Mouse (Mus musculus) heart, embryonic 16.5 days (tissue): Measurements from ENCODE around the gene Tiam1. TPM values are rescaled to one million over a fixed set of nuclear protein-coding genes. Genes with fewer than 3 reads are reported as not detected.

Experiments used
- ATAC-seq: fragments of 200-750 bp; cut with Nextera tagmentation; replicated peaks from 2 replicates; pipeline ENCODE4 v1.8.0; 2017; ENCODE audit warnings: moderate number of reproducible peaks; ENCODE audit not compliant: insufficient read depth, low FRiP score; ENCODE audit errors: extremely low read depth
- H3K27ac ChIP-seq: fragments of 300-500 bp; sonication (generic); 2 replicates; pipeline ENCODE4 v1.5.1; 2014; ENCODE audit warnings: mild to moderate bottlenecking, low read length, control low read depth, moderate library complexity
- H3K27me3 ChIP-seq: fragments of 300-500 bp; sonication (generic); 2 replicates; pipeline ENCODE4 v1.6.1; 2014; ENCODE audit warnings: low read length, mixed read lengths; ENCODE audit not compliant: control insufficient read depth, insufficient read depth
- H3K36me3 ChIP-seq: fragments of 300-500 bp; sonication (generic); 2 replicates; pipeline ENCODE4 v1.6.1; 2014; ENCODE audit not compliant: control insufficient read depth, insufficient read depth
- H3K4me1 ChIP-seq: fragments of 300-500 bp; sonication (generic); 2 replicates; pipeline ENCODE4 v1.6.1; 2014; ENCODE audit warnings: low read length, mixed read lengths; ENCODE audit not compliant: control insufficient read depth, insufficient read depth
- H3K4me2 ChIP-seq: fragments of 300-500 bp; sonication (generic); 2 replicates; pipeline ENCODE4 v1.6.1; 2014; ENCODE audit warnings: low read depth, mild to moderate bottlenecking, control low read depth, low read length
- H3K4me3 ChIP-seq: fragments of 300-500 bp; sonication (generic); 2 replicates; pipeline ENCODE4 v1.5.1; 2014; ENCODE audit warnings: mild to moderate bottlenecking, control low read depth, low read length
- H3K9ac ChIP-seq: fragments of 300-500 bp; sonication (generic); 2 replicates; pipeline ENCODE4 v1.6.1; 2014; ENCODE audit warnings: low read length, control low read depth
- H3K9me3 ChIP-seq: fragments of 300-500 bp; sonication (generic); replicated peaks from 2 replicates; pipeline ENCODE4 v1.6.1; 2016; ENCODE audit warnings: low read length; ENCODE audit not compliant: control insufficient read depth
- WGBS: fragments of 180-500 bp; shearing (Covaris S2); extraction: QIAGEN DNeasy Blood & Tissue Kit; methylation state at CpG from one replicate; pipeline ENCODE4 v1.1.7; 2014; 5-methylcytosine and 5-hydroxymethylcytosine counted together
- polyA plus RNA-seq: library from polyadenylated mRNA; unstranded; fragments of >200 nt; fragmentation: Nextera tagmentation; extraction: Ambion mirVana; gene quantifications from 2 replicates; pipeline ENCODE4 v1.2.1, GENCODE M21; 2015

The Tiam1 gene
- polyA plus RNA-seq, 1 experiment from 2014 or later, result 9.4 TPM

- H3K4me3 ChIP-seq, result no peak overlapping the region
- H3K27ac ChIP-seq, result no peak overlapping the region
- ATAC-seq, result no peak
- no peak overlapping the region for H3K9ac ChIP-seq
- WGBS, result 82% methylated on average over 9 of the region's 9 CpGs
- 0 out of 2 replicates have a peak, but pooled peaks cover 2% of the 10 kb centered on the region for H3K4me1 ChIP-seq
- no peak overlapping the region for H3K4me2 ChIP-seq
- no peaks in the 10 kb centered on the region for H3K9me3 ChIP-seq
- no peaks in the 10 kb centered on the region for H3K27me3 ChIP-seq
- H3K36me3 ChIP-seq, result no peaks in the 10 kb centered on the region
Observed at GRCm38 (mm10) chr16:89907651-89908050, 235.9 kb downstream of the Tiam1 start.

- Histone ChIP-seq H3K4me3 (no peak overlapping the region), H3K4me2 (no peak overlapping the region), H3K27me3 (no peaks in the 10 kb centered on the region), H3K9ac (no peak overlapping the region), H3K4me1 (no peaks in the 10 kb centered on the region), H3K36me3 (no peaks in the 10 kb centered on the region), H3K27ac (no peak overlapping the region), H3K9me3 (no peaks in the 10 kb centered on the region)
- 86% methylated on average over 7 of the region's 7 CpGs for WGBS
- ATAC-seq, result no peak
Observed at GRCm38 (mm10) chr16:89906909-89907308, 236.7 kb downstream of the Tiam1 start.

- H3K27me3 ChIP-seq, result no peaks in the 10 kb centered on the region
- no peaks in the 10 kb centered on the region for H3K36me3 ChIP-seq
- H3K4me3 ChIP-seq, result no peak overlapping the region
- WGBS, result 76% methylated on average over 1 of the region's 1 CpGs
- no peak for ATAC-seq
- H3K4me1 ChIP-seq, result no peaks in the 10 kb centered on the region
- no peak overlapping the region for H3K27ac ChIP-seq
- H3K9me3 ChIP-seq, result no peaks in the 10 kb centered on the region
- no peak overlapping the region for H3K4me2 ChIP-seq
- no peak overlapping the region for H3K9ac ChIP-seq
Observed at GRCm38 (mm10) chr16:89905730-89906305, 237.8 kb downstream of the Tiam1 start.

DNA sequence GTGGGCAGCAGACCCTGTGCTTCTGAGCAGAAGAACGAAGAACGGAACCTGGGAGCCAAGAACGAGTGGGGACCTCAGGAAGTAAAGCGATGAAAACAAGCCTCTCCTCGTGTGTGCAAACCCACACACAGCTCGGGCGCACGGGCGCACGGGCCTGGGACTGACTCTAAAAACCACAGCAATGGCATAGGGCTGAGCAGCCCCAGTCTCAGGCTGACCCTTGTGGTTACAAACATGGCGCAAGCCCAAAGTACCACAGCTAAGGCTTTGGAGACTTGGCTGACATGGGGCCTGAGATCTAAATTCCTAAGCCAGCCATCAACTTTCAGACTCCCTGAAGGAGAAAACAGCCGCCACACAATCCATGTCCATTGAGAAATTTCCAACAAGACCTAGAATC, 239.4 kb downstream of the Tiam1 start:
- H3K36me3 ChIP-seq, result no peaks in the 10 kb centered on the region
- no peaks in the 10 kb centered on the region for H3K9me3 ChIP-seq
- no peaks in the 10 kb centered on the region for H3K27me3 ChIP-seq
- H3K4me2 ChIP-seq, result no peak overlapping the region
- H3K4me3 ChIP-seq, result no peak overlapping the region
- no peaks in the 10 kb centered on the region for H3K4me1 ChIP-seq
- no peak overlapping the region for H3K27ac ChIP-seq
- 89% methylated on average over 12 of the region's 12 CpGs for WGBS
- H3K9ac ChIP-seq, result no peak overlapping the region
- ATAC-seq, result no peak

DNA sequence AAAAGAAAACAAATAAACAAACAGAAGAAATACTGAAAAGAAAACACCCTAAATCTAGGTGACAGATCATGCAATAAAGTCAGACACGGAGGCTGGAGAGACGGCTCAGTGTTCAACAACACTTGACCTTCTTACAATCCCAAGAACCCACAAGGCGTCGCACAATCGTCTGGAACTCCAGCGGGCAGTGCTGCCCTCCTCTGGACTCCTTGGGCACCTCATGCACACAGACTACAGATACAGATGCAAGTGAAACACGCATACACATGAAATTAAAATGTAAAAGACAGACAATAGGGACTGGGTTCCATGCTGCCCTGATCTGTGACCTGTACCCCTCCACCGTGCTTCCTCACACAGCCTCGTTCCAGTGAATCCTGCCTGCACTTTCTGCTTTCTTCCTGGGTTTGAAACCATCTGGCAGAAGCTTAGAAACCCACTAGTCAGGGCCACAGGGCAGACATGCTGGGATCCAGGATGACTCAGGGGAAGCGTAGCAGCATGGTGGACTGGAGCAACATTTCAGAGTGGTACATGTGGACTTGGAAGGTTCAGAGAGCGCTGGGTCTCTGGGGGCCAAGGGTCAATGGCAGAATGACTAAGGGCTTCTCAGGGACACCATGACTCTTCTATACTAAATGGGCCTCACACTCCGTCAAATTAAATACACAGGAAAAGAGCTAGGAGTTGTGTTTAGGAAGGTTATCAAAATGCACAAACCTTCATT, 240.8 kb downstream of the Tiam1 start:
- 91% methylated on average over 12 of the region's 12 CpGs for WGBS
- Histone ChIP-seq H3K4me3 (no peak overlapping the region), H3K9ac (no peak overlapping the region), H3K4me1 (no peaks in the 10 kb centered on the region), H3K27ac (no peak overlapping the region), H3K4me2 (no peak overlapping the region), H3K27me3 (no peaks in the 10 kb centered on the region), H3K9me3 (no peaks in the 10 kb centered on the region), H3K36me3 (no peaks in the 10 kb centered on the region)
- ATAC-seq, result no peak

DNA sequence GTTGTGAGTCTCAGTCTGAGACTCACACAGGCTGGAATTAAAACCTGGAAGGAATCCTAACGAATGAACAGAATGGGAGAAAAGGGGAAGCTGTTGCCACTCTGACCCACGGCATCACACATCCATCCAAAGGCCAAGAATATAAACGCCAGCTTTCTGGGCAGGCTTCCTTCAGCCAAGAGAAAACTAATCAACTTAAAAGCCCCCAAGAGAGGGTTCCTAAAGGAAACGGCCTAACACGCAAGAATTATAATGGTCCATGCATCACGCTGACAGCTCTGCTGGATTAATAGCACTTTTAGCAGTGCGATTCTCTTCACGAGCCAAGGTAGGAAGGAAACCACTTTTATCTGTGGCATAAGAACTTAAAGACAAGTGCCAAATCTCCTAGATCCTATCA, 242.9 kb downstream of the Tiam1 start:
- no peaks in the 10 kb centered on the region for H3K4me1 ChIP-seq
- no peak overlapping the region for H3K4me2 ChIP-seq
- no peak overlapping the region for H3K4me3 ChIP-seq
- WGBS, result 56% methylated on average over 8 of the region's 8 CpGs
- H3K9me3 ChIP-seq, result no peaks in the 10 kb centered on the region
- H3K9ac ChIP-seq, result no peak overlapping the region
- ATAC-seq, result no peak
- no peaks in the 10 kb centered on the region for H3K27me3 ChIP-seq
- no peak overlapping the region for H3K27ac ChIP-seq
- H3K36me3 ChIP-seq, result no peaks in the 10 kb centered on the region

- H3K4me1 ChIP-seq, result no peaks in the 10 kb centered on the region
- H3K4me2 ChIP-seq, result no peak overlapping the region
- H3K27ac ChIP-seq, result no peak overlapping the region
- H3K9ac ChIP-seq, result no peak overlapping the region
- no peaks in the 10 kb centered on the region for H3K27me3 ChIP-seq
- H3K9me3 ChIP-seq, result no peaks in the 10 kb centered on the region
- ATAC-seq, result no peak
- no peak overlapping the region for H3K4me3 ChIP-seq
- H3K36me3 ChIP-seq, result no peaks in the 10 kb centered on the region
- 70% methylated on average over 9 of the region's 9 CpGs for WGBS
Observed at GRCm38 (mm10) chr16:89899192-89899591, 244.4 kb downstream of the Tiam1 start.

DNA sequence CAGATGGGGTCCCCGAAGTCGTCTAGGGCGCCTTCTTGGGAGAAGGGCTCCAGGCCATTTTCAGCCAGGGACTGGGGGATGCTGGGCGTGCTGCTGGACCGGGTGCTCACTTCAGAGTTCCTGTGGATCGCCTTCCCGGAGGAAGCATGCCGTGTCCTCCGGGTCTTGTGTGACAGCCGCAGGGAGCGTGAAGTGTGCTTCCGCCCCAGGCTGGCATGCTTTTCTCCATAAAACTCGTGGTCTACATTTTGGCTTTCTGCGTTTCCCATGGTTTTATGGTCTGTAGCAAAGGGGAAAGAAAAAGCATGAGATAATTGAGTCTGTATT, 245.3 kb downstream of the Tiam1 start:
- H3K4me1 ChIP-seq, result no peaks in the 10 kb centered on the region
- H3K36me3 ChIP-seq, result no peaks in the 10 kb centered on the region
- no peaks in the 10 kb centered on the region for H3K27me3 ChIP-seq
- no peak overlapping the region for H3K4me3 ChIP-seq
- H3K9me3 ChIP-seq, result peaks cover 5% of the 10 kb centered on the region
- H3K27ac ChIP-seq, result no peak overlapping the region
- 80% methylated on average over 14 of the region's 14 CpGs for WGBS
- no peak overlapping the region for H3K4me2 ChIP-seq
- no peak for ATAC-seq
- no peak overlapping the region for H3K9ac ChIP-seq

- no peaks in the 10 kb centered on the region for H3K27me3 ChIP-seq
- no peak for ATAC-seq
- no peak overlapping the region for H3K4me3 ChIP-seq
- no peak overlapping the region for H3K4me2 ChIP-seq
- no peak overlapping the region for H3K27ac ChIP-seq
- H3K9ac ChIP-seq, result no peak overlapping the region
- H3K9me3 ChIP-seq, result peaks cover 7% of the 10 kb centered on the region
- H3K4me1 ChIP-seq, result no peaks in the 10 kb centered on the region
- 79% methylated on average over 33 of the region's 33 CpGs for WGBS
- no peaks in the 10 kb centered on the region for H3K36me3 ChIP-seq
Observed at GRCm38 (mm10) chr16:89897547-89898298, 245.8 kb downstream of the Tiam1 start.
